Mouse (Mus musculus): ENCODE results near the gene Myo18b.

DNA sequence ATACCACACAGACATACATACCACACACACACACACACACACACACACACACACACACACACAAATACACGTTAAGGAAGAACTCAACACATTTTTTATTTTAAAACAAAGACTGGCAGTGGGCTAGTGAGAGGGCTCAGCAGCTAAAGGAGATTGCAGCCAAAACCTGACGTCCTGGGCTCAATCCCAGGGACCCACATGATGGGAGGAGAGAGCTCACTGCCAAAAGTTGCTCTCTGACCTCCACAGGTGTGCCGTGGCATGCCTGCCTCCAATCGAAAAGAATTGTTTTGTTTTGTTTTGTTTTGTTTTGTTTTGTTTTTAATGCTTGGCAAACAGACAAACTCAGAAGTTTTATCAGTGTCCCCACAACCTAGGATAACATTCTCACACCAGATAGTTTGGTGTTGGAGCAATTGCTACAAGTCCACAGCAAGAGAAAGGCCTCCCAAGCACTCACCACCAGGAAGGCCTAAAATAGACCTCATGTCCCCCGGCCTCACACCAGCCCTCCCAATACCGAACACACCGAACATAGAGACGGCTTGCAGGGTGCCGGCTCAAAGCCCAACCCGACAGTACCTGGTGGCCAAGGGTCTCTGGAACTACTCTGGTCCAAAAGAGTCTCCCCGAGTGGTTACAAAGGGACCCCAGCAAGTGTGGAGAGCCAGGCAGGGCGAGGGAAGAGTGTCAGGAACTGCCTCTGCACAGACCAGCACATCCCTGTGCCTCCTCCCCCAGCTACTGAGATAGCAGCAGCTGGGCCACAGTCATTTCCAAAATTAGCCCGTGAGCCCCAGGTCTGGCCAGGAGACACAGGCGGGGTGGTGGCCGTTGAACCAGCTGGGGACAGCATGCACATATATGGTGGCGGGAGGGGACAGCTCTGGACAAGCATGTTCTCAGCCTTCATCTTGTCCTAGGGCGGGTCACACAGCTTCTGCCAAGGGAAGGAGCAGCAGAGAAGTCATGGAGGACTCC lies at the start of gene Myo18b:
- TF ChIP-seq POLR2A (IDR thresholded peaks at IDR 0.05; ENCODE audit: low read depth, low read length), result no peak
- no peak for TF ChIP-seq CTCF (IDR thresholded peaks at IDR 0.05; ENCODE audit: extremely low read depth, insufficient read length, insufficient replicate concordance, low read depth, low read length)
